Mouse (Mus musculus) cerebellum, adult (tissue): Measurements from ENCODE around the gene Agtrap.
"Not testable (repeated sequence)": the region's sequence is repeated elsewhere in the genome, so short reads cannot be mapped to it uniquely, and the experiment has no call there.

Source experiments
- ATAC-seq: cut with Nextera tagmentation; 2 replicates; pipeline ENCODE4 v1.9.2; 2017; ENCODE audit warnings: mild to moderate bottlenecking, moderate library complexity, mixed read lengths; ENCODE audit not compliant: insufficient number of reproducible peaks, low FRiP score, low TSS enrichment

The Agtrap gene

GRCm38 (mm10) chr4:148052976-148053375, 34.9 kb downstream of the Agtrap start:
- ATAC-seq: no peak

GRCm38 (mm10) chr4:148051886-148052285, 35.9 kb downstream of the Agtrap start:
- ATAC-seq: no peak

DNA sequence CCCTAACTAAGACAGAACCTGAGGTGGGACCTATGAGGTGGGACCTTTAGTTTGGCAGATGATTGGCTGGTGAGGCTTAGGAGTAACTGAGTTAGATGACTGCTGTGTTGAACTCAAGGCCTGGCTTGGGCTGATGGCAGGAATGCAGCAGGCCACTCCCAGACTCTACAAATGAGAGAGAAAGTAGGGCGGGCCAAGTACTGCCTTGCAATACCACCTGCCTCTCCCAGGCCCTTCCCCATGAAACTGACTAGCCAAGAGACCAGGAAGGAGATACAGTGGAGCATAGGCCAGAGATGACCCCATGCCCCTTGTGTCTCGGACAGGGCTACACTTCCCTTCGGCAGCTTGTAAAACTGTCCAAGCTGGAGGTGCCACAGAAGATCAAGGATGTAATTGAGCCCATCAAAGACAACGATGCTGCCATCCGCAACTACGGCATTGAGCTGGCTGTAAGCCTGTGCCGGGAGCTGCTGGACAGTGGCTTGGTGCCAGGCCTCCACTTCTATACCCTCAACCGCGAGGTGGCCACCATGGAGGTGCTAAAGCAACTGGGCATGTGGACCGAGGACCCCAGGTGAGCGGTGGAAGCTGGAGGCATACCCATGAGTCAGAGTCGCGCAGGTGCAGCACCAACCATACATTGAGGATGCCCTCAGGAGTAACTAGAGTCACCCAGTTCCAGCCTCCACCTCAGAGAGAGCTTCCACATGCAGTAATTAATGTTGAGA, 36.6 kb downstream of the Agtrap start:
- no peak for ATAC-seq

GRCm38 (mm10) chr4:148050396-148050914, 37.4 kb downstream of the Agtrap start:
- ATAC-seq: not testable (repeated sequence)

GRCm38 (mm10) chr4:148046450-148047031, 41.3 kb downstream of the Agtrap start:
- no peak for ATAC-seq

DNA sequence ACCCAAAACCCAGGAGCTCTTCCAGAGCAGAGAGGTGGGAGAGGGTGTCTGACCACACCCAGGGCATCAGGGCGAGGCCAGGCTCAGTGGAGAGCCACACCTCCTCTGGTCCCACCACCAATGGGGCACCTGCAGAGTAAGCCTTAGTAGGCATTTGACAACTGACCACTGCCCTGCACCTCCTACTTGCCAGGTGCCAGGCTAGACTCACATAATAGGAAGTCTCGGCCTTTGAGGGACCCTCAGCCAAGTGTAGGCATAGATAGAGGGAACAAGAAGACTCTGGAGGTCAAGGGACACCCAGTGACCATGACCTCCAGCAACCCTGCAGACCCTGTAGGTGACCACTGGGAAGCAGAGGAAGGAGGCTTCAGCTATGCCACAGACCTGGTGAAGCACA, 43.7 kb downstream of the Agtrap start:
- no peak for ATAC-seq

- ATAC-seq: not testable (repeated sequence)
These were observed 44.5 kb downstream of the Agtrap start for GRCm38 (mm10) chr4:148043327-148043726.

DNA sequence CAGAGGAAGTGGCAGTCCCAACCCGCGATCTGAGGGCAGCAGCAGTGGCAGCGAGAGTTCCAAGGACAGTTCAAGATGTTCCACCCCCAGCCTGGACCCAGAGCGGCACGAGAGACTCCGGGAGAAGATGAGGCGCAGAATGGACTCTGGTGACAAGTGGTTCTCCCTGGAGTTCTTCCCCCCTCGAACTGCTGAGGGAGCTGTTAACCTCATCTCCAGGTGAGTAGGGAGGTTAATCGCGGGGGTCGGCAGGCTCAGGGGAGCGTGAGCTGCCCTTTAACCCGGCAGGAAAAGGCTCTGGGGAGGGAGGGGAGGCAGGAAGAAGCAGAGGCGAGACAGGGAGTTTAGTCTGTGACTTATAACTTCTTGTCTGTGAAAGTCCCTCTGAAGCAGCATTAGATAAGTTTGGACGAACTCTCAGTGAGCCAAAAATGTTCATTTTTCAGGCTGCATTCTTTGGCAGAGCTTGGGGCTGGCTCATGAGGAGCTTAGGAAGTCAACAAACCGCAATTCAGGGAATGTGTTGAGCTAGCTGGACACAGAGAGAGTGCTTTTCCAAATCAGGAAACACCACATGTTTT, 46.1 kb downstream of the Agtrap start:
- no peak for ATAC-seq

- ATAC-seq: no peak
These were observed 46.8 kb downstream of the Agtrap start for GRCm38 (mm10) chr4:148040933-148041610.

DNA sequence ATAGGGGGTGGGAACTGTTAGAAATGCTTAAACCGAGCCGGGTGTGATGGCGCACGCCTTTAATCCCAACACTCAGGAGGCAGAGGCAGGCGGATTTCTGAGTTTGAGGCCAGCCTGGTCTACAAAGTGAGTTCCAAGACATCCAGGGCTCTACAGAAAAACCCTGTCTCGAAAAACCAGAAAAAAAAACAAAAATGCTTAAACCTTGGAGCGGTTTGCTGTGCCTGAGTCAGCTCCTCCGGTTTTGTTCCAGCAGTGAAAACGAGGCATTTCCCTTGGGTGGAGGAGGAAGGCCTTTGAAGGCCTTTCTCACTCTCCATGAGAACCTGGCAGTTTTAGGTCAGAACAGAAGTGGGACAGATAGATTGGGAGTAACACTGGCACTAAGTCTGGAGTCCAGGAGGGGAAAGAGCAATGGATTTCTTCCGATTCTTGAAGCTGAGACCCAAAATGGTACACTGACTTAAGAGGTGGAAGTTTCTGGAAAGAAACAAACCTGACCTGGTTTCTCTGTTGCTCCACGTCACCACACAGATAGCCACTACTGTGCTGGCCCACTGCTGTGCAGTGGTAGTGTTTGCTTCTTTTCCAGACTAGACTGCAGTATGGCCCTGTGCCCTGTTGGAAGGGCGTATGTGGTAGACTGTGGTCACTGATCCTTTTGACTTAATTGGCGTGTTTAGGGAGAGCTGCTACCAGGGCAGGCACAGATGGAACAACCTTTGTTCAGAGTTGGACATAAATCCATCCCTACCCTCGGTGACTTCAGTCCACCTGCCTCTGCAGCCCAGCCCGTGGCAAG, 47.6 kb downstream of the Agtrap start:
- ATAC-seq: no peak

DNA sequence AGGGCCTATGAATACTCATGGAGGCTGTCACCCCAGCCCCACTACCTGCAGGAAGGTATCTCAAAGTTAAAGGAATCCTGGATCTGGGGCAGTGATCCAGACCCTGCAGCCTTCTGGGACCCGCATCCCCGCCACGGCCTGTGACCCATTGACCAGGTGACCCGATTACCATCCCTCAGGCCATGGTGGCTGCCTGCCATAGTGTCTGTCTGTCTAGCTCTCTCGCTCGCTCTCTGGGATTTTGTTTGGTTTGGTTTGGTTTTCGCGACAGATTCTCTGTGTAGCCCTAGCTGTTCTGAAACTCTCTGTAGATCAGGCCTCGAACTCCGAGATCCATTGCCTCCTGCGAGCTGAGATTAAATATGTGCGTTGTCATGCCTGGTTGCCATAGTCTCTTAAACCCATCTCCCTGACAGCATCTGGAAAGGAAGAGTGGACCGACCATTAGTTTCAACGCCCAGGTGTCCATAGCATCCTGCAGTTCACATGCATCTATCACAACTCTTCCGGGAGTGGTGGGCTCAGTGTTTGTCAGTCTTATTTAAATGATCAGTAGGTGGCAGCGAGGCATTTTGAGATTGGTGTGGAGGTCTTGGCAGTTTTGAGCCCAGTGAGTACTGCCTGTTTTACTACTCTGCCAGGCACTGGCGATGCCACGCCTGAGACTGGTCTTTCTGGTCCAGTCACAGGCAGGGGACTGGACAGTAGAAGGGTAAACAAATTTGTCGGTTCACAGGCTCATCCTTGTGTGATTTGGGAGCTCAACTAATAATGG, 48.4 kb downstream of the Agtrap start:
- no peak for ATAC-seq

DNA sequence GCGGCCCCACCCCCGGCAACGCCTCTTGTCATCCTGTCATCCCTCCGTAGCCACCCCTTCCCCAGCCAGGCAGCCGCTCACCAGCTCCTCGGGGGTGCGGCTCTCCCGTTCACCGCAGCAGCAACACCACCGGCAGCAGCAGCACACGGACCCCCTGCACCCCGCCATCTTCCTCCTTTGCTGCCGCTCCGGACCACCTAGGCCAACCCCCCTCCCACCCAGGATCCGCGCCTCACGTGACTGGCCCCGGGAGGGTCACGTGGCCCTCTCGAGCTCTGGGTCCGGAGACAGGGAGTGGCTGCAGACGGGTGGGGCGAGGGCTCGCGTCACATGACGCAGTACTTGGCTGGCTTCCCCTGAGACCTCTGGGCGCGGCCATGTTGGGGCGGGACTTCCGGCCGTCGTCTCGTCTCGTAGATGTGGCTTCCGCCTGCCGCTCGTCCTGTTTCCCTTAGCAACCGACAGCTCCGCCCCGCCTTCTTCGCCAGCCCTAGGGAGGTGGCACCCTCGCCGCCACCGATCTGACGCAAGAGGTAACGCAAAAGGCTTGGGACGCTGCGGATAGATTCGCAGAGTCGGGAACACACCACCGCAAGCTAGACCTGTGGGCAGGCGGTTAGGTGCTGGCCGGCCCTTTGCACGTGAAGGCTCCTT, 49.1 kb downstream of the Agtrap start, which contains the start of the genes Clcn6 and Mthfr:
Clcn6 (minus strand) TSS at position 222 of the 654 bp plus-strand sequence.
Mthfr (plus strand) TSS at position 478 of the 654 bp plus-strand sequence.
- ATAC-seq: peak; percentile 93

GRCm38 (mm10) chr4:148038079-148038599, 49.7 kb downstream of the Agtrap start:
- no peak for ATAC-seq

- no peak for ATAC-seq
These were observed 52.4 kb downstream of the Agtrap start for GRCm38 (mm10) chr4:148035440-148035839.

GRCm38 (mm10) chr4:148033858-148034410, 53.9 kb downstream of the Agtrap start:
- no peak for ATAC-seq

- ATAC-seq: no peak
These were observed 57.3 kb downstream of the Agtrap start for GRCm38 (mm10) chr4:148030506-148030905.

- ATAC-seq: no peak
These were observed 58.5 kb downstream of the Agtrap start for GRCm38 (mm10) chr4:148029297-148029696.
